In genomic region chr3:29984431-29984830, GRCm38 (mm10) we compare ENCODE assay signal across 23 mouse cellular contexts.
A peak's percentile ranks its signal among the peaks of the same experiment; 100 is the strongest.
DNase-seq lines count a peak whose midpoint lies in the region; ATAC-seq and TF ChIP-seq lines count a peak whose summit lies in the region.
"Had no signal": no experiment of that assay in that cellular context is flagged by ENCODE, and none has a peak within 500 bp of the region (broad histone marks: within the 10 kb centered on the region; RNA-seq: fewer than 3 reads in every experiment).

No protein-coding gene starts in this region.

- no peaks in the 10 kb centered on the region for H3K9me3 ChIP-seq in heart, embryonic 11.5 days (replicated peaks; ENCODE audit: control insufficient read depth, low read length)
- no peaks in the 10 kb centered on the region for H3K9me3 ChIP-seq in lung, embryonic 15.5 days
- no peaks in the 10 kb centered on the region for H3K9me3 ChIP-seq in lung, postnatal 0 days (ENCODE audit: low read length)
- H3K9me3 ChIP-seq: embryonic facial prominence, embryonic 13.5 days; embryonic facial prominence, embryonic 15.5 days; forebrain, embryonic 10.5 days; forebrain, embryonic 12.5 days had no signal

- ATAC-seq in heart, embryonic 11.5 days (replicated peaks; ENCODE audit: insufficient number of reproducible peaks, low FRiP score, low TSS enrichment) = no peak
- 0 out of 2 replicates have a peak, but pooled peaks have one; percentile 23 for ATAC-seq in lung, embryonic 15.5 days (ENCODE audit: borderline replicate concordance, extremely low read depth, low FRiP score, low TSS enrichment)
- ATAC-seq in lung, postnatal 0 days = peak; percentile 91
- ATAC-seq: forebrain, embryonic 14.5 days; forebrain, embryonic 16.5 days had no signal

- H3K36me3 ChIP-seq in heart, adult 2 months (ENCODE audit: control insufficient read depth, insufficient read depth, low read length) = peaks cover 48% of the 10 kb centered on the region
- no peaks in the 10 kb centered on the region; the same call in 1 of the 2 replicates for H3K36me3 ChIP-seq in heart, embryonic 11.5 days (ENCODE audit: control insufficient read depth, insufficient read depth, low read length)
- peaks cover 38% of the 10 kb centered on the region for H3K36me3 ChIP-seq in lung, embryonic 15.5 days
- no peaks in the 10 kb centered on the region; the same call in 1 of the 2 replicates for H3K36me3 ChIP-seq in lung, postnatal 0 days (ENCODE audit: insufficient read depth, low read length)
- H3K36me3 ChIP-seq: embryonic facial prominence, embryonic 13.5 days; embryonic facial prominence, embryonic 15.5 days; forebrain, embryonic 12.5 days had no signal

- intact Hi-C loops in heart, adult 2 months (cut with DNase I) = no loop called here

- H3K4me2 ChIP-seq in heart, embryonic 11.5 days = no peak overlapping the region
- H3K4me2 ChIP-seq in lung, embryonic 15.5 days = no peak overlapping the region
- no peak overlapping the region; the same call in 1 of the 2 replicates for H3K4me2 ChIP-seq in lung, postnatal 0 days (replicated peaks; ENCODE audit: low read depth, low read length)
- H3K4me2 ChIP-seq: embryonic facial prominence, embryonic 13.5 days; embryonic facial prominence, embryonic 15.5 days; forebrain, embryonic 12.5 days had no signal

- TF ChIP-seq CTCF in heart, adult 2 months (IDR thresholded peaks at IDR 0.05) = no peak
- no peak for TF ChIP-seq CTCF in lung, postnatal 0 days (IDR thresholded peaks at IDR 0.05)

- peaks cover 7% of the 10 kb centered on the region for H3K4me1 ChIP-seq in heart, adult 2 months (ENCODE audit: control insufficient read depth, insufficient read depth, low read length)
- H3K4me1 ChIP-seq in heart, embryonic 11.5 days (ENCODE audit: control insufficient read depth, insufficient read depth, low read length) = 0 out of 2 replicates have a peak, but pooled peaks cover 4% of the 10 kb centered on the region
- 0 out of 2 replicates have a peak, but pooled peaks cover 6% of the 10 kb centered on the region for H3K4me1 ChIP-seq in lung, embryonic 15.5 days
- H3K4me1 ChIP-seq in lung, postnatal 0 days (ENCODE audit: insufficient read depth, low read depth, low read length) = no peaks in the 10 kb centered on the region
- H3K4me1 ChIP-seq: embryonic facial prominence, embryonic 13.5 days; embryonic facial prominence, embryonic 15.5 days; forebrain, embryonic 10.5 days; forebrain, embryonic 12.5 days had no signal

- H3K79me2 ChIP-seq in heart, adult 2 months (replicated peaks; ENCODE audit: control insufficient read depth, insufficient read depth, low read length) = no peaks in the 10 kb centered on the region

- peak overlapping the region; percentile 34 for H3K27ac ChIP-seq in heart, adult 2 months
- no peak overlapping the region for H3K27ac ChIP-seq in heart, embryonic 11.5 days (ENCODE audit: low read depth, low read length)
- H3K27ac ChIP-seq in lung, embryonic 15.5 days = no peak overlapping the region
- peak overlapping the region; percentile 14; the same call in 1 of the 2 replicates for H3K27ac ChIP-seq in lung, postnatal 0 days (ENCODE audit: low read length)
- H3K27ac ChIP-seq: embryonic facial prominence, embryonic 13.5 days; embryonic facial prominence, embryonic 15.5 days; forebrain, embryonic 10.5 days; forebrain, embryonic 12.5 days had no signal

- WGBS in heart, adult 2 months = 86% methylated on average over 3 of the region's 3 CpGs
- WGBS in heart, embryonic 11.5 days (ENCODE audit: insufficient replicate concordance) = 85% methylated on average over 3 of the region's 3 CpGs
- WGBS in lung, embryonic 15.5 days = 56% methylated on average over 3 of the region's 3 CpGs
- WGBS in lung, postnatal 0 days = 53% methylated on average over 3 of the region's 3 CpGs

- no peaks in the 10 kb centered on the region for H3K27me3 ChIP-seq in heart, adult 2 months (ENCODE audit: control insufficient read depth, insufficient read depth, low read length)
- no peaks in the 10 kb centered on the region for H3K27me3 ChIP-seq in heart, embryonic 11.5 days (ENCODE audit: control insufficient read depth, insufficient read depth, low read length)
- no peaks in the 10 kb centered on the region for H3K27me3 ChIP-seq in lung, embryonic 15.5 days
- no peaks in the 10 kb centered on the region for H3K27me3 ChIP-seq in lung, postnatal 0 days (replicated peaks; ENCODE audit: insufficient read depth, low read length)
- H3K27me3 ChIP-seq: embryonic facial prominence, embryonic 13.5 days; embryonic facial prominence, embryonic 15.5 days; forebrain, embryonic 12.5 days had no signal

- no peak for TF ChIP-seq POLR2A in heart, adult 2 months (IDR thresholded peaks at IDR 0.05; ENCODE audit: insufficient read depth, low read depth, low read length)

- no peak for TF ChIP-seq EP300 in heart, adult 2 months (IDR thresholded peaks at IDR 0.05; ENCODE audit: insufficient read depth, low read depth, low read length)
- no peak; the same call in 1 of the 2 replicates for TF ChIP-seq EP300 in lung, postnatal 0 days (IDR thresholded peaks at IDR 0.05)

- H3K9ac ChIP-seq in heart, adult 2 months (ENCODE audit: low read depth, low read length) = no peak overlapping the region
- H3K9ac ChIP-seq in heart, embryonic 11.5 days (ENCODE audit: low read depth, low read length) = no peak overlapping the region
- H3K9ac ChIP-seq in lung, embryonic 15.5 days = no peak overlapping the region
- no peak overlapping the region for H3K9ac ChIP-seq in lung, postnatal 0 days (replicated peaks; ENCODE audit: low read depth)
- H3K9ac ChIP-seq: embryonic facial prominence, embryonic 13.5 days; embryonic facial prominence, embryonic 15.5 days; forebrain, embryonic 12.5 days had no signal

- no peak overlapping the region for H3K4me3 ChIP-seq in heart, adult 2 months
- H3K4me3 ChIP-seq in heart, embryonic 11.5 days (ENCODE audit: low read depth, low read length) = no peak overlapping the region
- H3K4me3 ChIP-seq in lung, embryonic 15.5 days = no peak overlapping the region
- no peak overlapping the region for H3K4me3 ChIP-seq in lung, postnatal 0 days (ENCODE audit: low read depth, low read length)
- H3K4me3 ChIP-seq: embryonic facial prominence, embryonic 13.5 days; embryonic facial prominence, embryonic 15.5 days; erythroblast, embryonic 14.5 days; forebrain, embryonic 10.5 days; forebrain, embryonic 12.5 days had no signal

- no peak for DNase-seq in heart, adult 2 months
- DNase-seq in lung, postnatal 4 days = no peak
- DNase-seq in lung, postnatal 0 days (ENCODE audit: low spot score) = peak; percentile 69
- DNase-seq in lung, postnatal 36 days = no peak
- DNase-seq in cerebellum, adult 9-11 months = no peak
- DNase-seq: adrenal gland, adult 2 months; adrenal gland, postnatal 10 days; adrenal gland, postnatal 25 days; cerebellum, adult 11-12 months; cerebellum, adult 2 months; cerebellum, adult 9-10 months; cerebellum, postnatal 14 days; cerebellum, postnatal 36 days; embryo, embryonic 11 days had no signal

Comparison
In these comparisons a context has a peak if more than half of its experiments do, and no peak if none do; other contexts are left out.
1. H3K27ac ChIP-seq: peak in heart, adult 2 months (single experiment) and lung, postnatal 0 days (single experiment); none in heart, embryonic 11.5 days (single experiment) and lung, embryonic 15.5 days (single experiment).